Mouse (Mus musculus) cerebellum, adult (tissue): Measurements from ENCODE around the gene Tmem177.
A peak's percentile ranks its signal among the peaks of the same experiment; 100 is the strongest.

Source experiments
- ATAC-seq: cut with Nextera tagmentation; 2 replicates; pipeline ENCODE4 v1.9.2; 2017; ENCODE audit warnings: mild to moderate bottlenecking, moderate library complexity, mixed read lengths; ENCODE audit not compliant: insufficient number of reproducible peaks, low FRiP score, low TSS enrichment

Gene Tmem177

DNA sequence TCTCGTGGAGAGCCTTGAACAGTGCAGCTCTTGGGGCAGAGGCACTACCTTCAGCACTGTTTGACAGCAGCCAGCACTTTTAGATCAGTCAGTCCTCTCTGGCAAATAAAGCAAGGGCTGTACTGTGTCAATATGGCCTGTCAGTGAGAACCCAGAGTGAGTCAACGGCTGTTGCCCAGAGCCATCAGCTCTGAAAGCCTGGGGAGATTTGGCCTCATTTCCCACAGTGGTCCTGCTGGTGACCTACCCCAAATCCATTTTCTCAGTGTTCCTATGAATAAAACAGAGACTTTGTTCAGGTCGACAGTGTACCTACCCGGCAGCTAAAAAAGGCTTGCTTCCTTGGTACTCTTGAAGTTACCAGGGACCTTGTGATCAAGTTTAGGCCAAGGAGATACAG lies 21.1 kb downstream of the Tmem177 start:
- peak; percentile 17; the same call in 1 of the 2 replicates for ATAC-seq

GRCm38 (mm10) chr1:119891149-119891548 lies 21.9 kb downstream of the Tmem177 start:
- no peak for ATAC-seq

DNA sequence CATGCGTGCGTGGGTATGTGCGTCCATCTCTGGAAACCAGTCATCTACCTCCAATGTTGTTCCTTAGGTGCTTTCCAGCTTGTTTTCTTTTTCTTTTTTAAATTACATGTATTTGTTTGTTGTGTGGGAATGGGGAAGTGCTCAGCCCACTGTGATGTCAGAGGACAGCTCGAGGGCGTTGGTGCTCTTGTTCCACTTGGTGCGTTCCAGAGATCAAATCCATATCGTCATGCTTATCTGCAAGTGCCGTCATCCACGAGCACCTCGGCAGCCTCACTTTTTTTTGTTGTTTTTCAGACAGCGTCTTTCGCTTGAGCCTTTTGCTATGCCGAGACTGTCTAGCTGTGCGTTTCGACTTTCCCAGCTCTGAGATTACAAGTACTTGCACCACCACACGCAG lies 23.7 kb downstream of the Tmem177 start:
- ATAC-seq, result no peak

GRCm38 (mm10) chr1:119886320-119886719 lies 26.7 kb downstream of the Tmem177 start:
- no peak for ATAC-seq

- ATAC-seq, result no peak
Observed at GRCm38 (mm10) chr1:119884272-119884671, 28.7 kb downstream of the Tmem177 start.

GRCm38 (mm10) chr1:119878909-119879308 lies 34.1 kb downstream of the Tmem177 start:
- ATAC-seq, result 0 out of 2 replicates have a peak, but pooled peaks have one; percentile 26

- ATAC-seq, result no peak
Observed at GRCm38 (mm10) chr1:119877469-119877868, 35.5 kb downstream of the Tmem177 start.

DNA sequence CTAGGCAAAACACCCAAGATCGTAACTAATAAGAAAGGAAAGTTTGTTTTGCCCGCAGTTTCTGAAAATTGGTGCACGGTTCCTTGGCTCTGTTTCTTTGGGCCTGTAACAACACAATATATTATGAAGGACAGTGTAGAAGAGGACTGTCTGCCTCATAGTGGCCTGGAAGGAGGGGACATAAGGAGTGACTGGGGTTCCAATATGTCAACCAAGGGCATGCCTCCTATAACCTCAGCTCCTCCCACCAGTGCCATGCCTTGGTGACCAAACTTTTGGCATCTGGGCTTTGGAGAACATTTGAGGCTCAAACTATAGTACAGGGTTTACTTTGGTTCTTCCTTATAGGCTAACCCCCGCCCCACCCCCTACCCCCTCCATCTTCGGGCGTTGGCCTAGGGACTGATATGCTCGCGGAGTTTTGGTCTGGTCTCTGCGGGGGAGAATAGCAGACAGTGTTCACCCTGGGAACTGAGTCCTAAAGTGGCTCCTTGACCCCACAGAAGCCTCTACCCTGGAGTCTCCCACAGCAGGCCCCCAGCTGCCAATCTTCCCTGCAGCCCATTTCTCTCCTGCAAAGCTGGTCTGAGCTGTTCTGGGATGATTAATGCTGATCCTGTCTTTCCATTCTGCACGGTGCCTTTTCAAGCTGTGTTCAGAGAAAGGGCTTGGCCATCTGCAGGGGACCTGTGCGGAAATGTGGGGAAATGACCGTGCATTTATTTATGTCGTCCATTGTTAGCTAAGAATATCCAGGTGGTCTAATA lies 44.4 kb downstream of the Tmem177 start:
- no peak for ATAC-seq

DNA sequence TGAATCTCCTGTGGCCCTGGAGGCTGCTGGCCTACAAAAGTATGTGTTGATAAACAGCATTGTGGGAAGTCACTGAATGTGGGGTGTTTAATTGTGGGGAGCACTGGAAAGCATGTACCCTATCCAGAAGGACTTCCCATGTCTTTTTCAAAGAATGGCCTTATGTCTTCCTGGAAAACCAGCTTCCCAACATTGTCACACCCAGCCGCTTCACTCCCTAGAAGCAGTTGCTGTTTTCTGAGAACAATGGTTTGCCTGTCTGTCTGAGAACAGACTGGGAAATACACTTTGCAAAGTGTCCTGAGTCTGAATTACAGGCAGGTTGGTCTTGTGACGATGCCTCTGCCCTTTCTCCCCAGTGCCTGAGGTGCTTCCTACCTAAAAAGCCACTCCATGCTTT lies 45.7 kb downstream of the Tmem177 start:
- no peak for ATAC-seq

DNA sequence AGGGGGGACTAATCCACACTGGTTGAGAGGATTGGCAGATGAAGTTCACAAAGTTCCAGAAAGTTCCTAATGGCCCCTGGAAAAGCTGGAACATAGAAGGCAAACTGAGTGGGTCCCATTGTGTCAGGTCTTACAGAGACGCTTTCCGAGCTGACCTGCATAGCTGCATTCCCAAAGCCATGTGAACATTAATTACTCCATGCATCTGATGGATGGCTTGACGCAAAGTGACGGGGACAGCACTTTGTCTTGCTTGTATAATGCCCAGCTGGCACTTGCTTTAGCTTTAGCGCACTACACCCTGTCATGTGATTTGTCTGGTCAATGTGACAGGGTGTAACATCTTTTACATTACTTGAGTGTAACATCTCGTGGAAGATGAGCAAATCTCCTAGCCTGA lies 47.7 kb downstream of the Tmem177 start:
- no peak for ATAC-seq

DNA sequence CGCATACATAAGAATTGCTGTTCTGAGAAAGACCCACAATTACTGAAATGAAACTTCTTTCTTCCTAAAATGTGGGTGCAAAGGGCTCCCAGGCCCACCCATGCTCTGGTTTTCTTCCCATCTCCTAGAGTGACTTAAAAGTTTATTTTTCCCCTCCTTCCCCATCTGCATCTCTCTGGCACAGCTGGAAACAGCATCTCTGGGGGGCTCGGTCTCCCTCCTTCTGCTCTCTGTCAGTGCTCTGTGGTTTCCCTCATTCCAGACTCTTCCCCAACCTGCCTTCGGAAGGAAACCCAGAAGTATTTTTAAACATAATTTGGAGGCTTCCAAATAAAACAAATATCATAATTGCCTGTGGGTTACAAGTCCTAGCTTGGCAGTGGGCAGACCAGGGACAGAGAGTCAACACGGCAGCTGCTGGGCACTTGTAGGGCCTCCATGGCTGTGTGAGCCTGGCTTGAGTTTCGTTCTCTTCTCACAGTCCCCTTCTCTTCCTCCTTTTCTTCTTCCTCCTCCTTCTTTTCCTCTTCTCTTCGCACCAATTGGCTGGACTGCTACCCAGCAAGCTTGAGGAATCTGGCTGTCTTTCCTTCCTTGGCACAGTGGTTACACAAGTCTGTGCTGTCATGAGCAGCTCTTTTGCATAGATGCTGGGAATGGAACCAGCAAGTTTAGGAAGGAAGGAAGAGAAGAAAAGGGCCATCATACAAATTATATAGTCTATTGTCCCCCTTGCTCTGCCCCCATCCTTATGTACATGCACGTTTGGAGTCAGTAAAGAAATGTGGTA lies 49.3 kb downstream of the Tmem177 start:
- ATAC-seq, result no peak

- no peak for ATAC-seq
Observed at GRCm38 (mm10) chr1:119859566-119859965, 53.4 kb downstream of the Tmem177 start.
